Mouse (Mus musculus) embryo, embryonic 11.5 days (tissue): ENCODE results near the gene Ifi208.
"Not testable (repeated sequence)": the region's sequence is repeated elsewhere in the genome, so short reads cannot be mapped to it uniquely, and the experiment has no call there.

ENCODE experiments used
- DNase-seq: peaks from one replicate; pipeline ENCODE4 v3.0.0-alpha.2; 2012; ENCODE audit warnings: low read depth, low spot score

The Ifi208 gene

DNA sequence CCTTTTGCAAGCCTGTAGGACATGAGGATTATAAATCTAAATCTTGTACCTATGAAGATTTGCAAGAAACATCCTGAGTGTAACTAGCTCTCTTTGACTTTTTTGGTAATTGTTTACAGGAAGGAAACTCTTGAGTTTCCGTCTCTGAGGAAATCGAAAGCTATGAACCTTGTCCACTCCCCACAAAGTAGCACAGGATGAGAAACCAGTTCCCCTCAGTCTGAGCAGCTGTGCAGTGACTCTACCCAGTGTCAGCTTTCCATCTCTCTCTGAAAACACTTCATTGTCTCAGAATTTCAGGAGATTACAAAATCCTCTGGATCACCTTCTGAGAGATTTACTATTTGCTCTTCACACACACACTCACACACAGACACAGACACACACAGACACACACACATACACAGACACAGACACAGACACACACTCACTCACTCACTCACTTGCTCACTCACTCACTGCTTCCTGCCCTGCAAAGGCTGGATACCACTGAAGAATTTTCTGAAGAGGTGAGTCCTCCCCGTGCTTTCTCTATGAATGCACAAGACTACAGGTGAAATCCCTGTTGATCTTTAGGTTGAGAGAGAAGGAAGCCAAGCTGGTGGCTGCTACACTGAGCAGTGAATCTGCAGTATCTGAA, at the start of gene Ifi208:
Gene Ifi208 (plus strand): TSS at position 218 of the 640 bp plus-strand sequence.
- DNase-seq, result not testable (repeated sequence)

DNA sequence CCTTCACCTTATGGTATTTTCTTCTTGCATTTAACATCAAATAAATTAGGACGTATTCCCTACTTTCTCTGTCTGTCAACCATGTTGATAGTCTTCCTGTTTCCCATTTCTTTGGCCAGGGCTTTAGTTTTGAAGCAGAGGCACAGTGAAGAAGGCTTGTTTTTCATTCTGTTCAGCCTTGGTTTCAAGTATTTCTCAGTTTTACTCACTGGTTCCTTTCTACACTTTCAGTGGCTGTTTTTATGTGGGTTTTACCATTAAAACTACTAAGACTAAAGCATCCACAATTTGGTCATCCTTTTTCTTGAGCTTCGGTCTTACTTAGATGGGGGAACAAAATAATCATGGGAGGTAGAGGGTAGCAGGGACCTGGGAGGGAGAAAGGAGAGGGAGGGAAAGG, 49.4 kb upstream of the Ifi208 start:
- no peak for DNase-seq

DNA sequence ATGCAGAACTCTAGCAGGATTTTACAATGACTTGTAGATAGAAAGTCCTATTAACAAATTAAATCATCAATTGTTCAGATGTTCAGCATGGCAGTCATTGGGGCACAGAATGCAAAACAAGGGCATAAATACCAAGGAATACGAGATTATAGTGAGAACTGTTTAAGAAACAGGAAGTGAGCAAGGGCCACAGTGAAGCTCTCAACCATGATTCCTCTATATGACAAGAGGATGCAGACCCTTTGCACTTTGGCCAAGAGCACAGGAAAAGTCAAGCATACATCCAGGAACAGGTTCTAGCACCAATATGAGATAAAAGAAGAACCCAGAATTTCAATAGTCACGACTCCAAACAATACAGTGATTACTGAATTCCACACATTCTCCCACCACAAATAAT, 46.8 kb upstream of the Ifi208 start:
- no peak for DNase-seq

DNA sequence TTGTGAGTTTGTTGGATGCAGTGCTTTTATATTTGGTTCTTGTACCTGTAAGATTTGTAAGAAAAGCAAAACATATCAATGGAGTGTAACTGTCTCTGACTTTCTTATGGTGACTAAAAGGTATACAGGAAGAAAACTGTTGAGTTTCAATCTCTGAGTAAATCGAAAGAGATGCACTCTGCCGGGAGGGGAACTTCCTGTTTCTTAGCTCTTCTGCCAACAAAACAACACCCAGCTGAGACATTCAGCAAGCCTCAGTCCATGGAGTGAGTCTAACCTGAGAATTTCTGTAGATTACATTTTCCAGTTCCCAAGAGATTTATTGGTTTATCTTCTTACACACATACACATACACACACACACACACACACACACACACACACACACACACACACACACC, 42.9 kb upstream of the Ifi208 start, which contains the start of gene Ifi209:
Gene Ifi209 (plus strand): TSS at position 296 of the 400 bp plus-strand sequence.
- not testable (repeated sequence) for DNase-seq

DNA sequence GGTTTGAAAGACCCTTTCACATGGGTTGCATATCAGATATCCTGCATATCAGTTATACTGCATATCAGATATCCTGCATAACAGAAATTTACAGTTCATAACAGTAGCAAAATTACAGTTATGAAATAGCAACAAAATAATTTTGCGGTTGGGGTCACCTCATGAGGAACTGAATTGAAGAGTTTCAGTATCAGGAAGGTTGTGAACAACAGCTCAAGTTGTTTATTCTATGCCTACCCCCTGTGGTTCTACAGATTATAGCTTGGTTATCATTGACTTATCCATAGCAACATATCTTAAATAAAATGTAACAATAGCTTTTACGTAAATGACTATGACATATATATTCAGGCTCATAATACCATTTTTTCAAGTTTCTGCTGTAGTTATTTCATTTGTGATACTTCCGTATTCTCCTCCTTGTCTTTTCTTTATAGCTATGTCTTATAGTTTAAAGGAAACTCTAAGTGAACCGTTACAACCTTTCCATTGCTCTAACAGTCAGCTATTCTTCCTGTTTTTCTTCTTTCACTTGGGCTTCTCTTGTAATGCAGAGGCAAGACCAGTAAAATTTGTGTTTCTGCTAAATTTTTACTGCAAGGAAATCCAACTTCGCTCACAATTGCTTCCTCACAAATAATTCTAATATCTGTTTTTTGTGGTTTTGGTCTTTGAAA, 39.4 kb upstream of the Ifi208 start:
- DNase-seq, result no peak

DNA sequence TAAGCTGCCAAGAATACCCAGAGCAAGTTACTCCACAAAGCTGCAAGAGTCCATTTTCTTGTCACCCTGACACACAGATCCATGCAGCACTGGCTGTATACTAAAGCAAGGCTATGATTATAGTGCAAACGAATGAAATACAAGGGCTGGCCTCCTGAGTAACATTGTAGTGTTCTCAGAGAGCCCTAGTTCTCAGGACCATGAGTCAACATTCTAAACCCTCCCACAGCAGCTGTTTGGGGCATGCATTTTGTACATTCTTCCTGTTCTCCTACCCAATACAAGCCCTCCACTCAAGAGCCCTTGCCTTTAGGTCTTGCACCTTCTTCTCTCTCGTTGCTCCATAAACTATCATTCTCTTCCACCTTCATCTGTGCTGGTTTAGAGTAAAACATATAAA, 28.1 kb upstream of the Ifi208 start:
- no peak for DNase-seq

DNA sequence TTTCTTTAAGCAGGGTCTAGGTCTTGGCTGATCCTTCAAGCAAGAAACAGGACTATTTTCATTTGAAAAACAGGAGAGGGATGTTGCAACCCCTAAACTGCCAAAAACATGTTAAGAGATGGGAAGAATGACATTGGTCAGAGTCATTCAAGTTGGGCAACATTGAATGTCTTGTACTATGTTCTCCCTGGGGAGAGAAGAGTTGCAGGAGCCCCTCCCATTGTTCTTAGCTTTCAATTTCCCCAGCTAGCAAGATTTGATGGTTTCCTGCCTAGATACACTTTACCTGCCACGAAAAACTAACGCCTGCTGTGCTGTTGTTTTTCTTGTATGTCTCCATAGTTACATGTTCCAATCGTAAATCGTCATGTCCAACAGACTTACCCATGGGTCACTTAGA, 15.5 kb upstream of the Ifi208 start:
- no peak for DNase-seq

DNA sequence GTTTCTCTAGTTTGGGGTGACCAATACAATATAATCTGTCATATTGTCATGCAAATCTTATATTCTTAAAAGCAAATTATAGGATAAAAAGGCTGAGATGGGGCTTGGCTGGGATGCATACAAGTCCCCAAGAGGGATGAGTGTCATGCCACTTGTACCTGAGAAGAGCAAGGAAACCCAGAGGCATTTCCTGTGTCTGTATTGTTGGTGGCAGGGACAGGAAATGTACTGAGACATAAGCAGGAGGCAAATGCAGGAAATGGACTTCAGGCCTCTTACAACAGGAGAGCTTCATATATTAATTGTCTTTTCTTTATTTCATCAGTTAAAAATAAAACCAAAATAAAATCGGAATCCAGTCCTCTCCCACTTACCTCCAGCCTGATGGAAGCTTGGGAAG, 5.1 kb downstream of the Ifi208 start:
- DNase-seq, result not testable (repeated sequence)

DNA sequence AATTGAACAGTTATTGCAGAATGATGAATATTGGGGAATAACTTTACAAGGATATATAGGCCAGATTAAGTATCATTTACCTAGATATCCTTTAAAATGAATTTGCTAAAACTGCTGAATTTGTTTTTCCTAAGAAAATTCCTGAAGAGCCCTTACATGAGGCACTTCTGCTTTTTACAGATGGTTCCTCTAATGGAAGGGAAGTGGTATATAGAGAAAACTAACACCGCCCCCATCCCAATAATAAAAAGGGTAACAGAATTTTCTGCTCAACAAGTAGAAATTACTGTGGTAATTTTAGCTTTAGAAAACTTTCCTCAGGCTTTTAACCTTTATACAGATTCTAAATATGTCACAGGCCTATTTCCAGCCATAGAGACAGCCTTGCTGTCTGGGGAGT, 20.8 kb downstream of the Ifi208 start:
- DNase-seq, result no peak

DNA sequence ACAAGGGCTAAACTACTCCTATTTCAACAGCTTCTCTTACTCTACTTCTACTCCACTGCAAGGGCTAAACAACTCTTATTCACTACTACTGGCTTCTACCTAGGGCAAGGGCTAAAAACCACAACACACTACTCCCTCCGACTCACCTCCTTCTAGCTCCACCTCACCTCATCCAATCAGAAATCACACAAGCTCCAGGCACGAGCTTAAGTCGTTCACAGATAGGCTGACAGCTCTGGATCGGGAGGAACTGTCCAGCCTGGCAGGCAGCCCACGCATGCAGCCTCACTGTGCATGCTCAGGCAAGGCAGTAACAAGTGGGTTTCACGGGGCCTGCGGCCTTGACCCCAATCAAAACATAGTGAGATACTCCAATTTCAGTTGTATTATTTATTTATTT, 59.7 kb downstream of the Ifi208 start:
- no peak for DNase-seq

DNA sequence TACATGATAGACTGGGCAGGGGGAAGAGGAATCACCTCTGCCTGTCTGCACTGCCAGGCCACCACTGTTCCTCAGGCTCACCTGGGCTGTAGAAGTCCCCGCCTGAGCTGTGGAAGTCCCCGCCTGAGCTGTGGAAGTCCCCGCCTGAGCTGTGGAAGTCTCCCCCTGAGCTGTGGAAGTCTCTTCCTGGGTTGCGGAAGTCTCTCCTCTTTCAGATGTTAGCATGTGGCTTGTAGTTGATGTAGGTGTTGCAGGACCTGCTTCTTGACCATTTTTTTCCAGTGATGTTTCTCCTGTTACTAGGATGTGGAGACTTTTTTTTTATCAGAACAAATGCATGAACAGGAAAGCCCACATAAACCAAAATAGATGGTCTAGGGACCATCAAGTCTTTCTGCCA, 61.5 kb downstream of the Ifi208 start:
- not testable (repeated sequence) for DNase-seq

DNA sequence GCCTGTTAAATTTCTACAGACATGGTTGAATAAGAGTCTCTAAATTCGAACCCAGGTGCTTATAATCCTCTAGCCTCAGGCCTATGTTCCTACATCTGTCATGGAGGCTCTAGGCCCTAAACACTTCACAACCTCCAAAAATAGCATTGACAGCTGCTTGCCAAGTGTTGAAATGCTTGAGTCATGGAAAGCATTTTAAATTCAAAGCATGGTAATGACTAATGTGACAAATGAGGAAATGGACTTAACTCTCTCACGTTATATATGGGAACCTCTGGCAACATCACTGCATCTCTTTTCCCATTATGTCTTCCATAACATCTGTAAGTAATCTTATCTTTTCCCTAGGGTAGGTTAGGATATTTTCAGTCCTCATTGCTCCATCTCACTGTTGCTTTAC, 63.5 kb downstream of the Ifi208 start:
- DNase-seq, result no peak

DNA sequence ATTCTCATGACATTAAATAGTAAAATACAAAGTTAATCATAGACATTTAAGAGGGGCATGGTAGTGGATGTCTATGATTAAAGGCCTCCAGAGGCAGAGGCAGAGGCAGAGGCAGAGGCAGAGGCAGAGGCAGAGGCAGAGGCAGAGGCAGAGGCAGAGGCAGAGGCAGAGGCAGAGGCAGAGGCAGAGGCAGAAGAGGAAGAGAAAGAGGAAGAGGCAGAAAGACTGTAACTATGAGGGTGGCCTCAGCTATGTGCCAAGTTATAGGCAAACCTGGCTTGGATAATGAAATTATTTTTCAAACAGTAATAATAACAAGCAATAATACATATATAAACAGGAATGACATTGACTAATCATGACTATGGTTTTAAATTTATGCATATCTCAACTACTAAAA, 67.1 kb downstream of the Ifi208 start:
- DNase-seq, result no peak

DNA sequence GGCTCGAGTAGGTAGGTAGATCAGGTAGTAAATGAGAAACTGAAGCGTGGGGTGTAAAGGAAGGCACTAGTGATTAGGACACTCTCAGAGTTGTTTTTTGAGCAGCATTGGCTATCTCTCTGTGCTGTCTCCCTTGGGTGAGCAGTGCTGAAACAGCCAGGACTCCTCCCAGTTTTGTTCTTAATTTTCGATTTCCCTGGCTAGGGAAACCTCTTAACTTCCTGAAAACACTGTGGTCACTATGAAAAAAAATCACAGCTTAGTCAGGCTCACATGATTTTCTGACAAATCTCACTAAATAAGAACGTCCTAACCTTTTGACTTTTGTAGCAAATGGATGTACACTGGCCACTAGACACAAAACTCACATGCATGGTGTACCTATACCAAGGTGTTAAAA, 68.2 kb downstream of the Ifi208 start, which contains the start of gene Ifi207:
Gene Ifi207 (minus strand): TSS at position 92 of the 400 bp plus-strand sequence.
- DNase-seq, result no peak

DNA sequence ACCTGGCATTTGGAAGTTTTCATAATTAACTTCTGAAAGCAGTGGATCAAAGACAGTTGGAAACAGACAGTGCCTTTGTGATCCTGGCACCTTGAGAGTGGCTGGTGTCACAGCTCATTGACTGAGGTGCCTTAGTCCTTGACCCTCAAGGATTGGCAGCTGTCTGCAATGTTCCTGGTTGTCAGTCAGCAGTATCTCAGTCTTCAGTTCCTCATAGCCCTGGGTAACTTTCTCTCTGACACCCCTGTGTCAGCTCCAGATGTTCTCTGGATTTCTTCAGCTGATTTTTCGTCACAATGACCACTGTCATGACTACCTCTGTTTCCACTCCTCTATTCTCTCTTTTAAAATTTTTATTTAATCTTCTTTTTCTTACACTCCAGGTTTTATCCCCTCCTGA, 68.8 kb downstream of the Ifi208 start:
- no peak for DNase-seq
